Comparison of ENCODE assay signal across 7 mouse cellular contexts in genomic region chr5:135494183-135494910, GRCm38 (mm10). TPM values are rescaled to one million over a fixed set of nuclear protein-coding genes. Genes with fewer than 3 reads are reported as not detected.
A peak's percentile ranks its signal among the peaks of the same experiment; 100 is the strongest.
DNase-seq lines count a peak whose midpoint lies in the region; ATAC-seq and TF ChIP-seq lines count a peak whose summit lies in the region.

No protein-coding gene starts in this region.

- in situ Hi-C loops in Patski (cut with MboI; ENCODE audit: low pct_unique_long_range_greater_than_20kb): loop anchor here (5.0 kb wide), 1 partner anchor 87 kb away; no protein-coding TSS in a partner anchor

- DNase-seq in left cerebral cortex, adult 2 months (ENCODE audit: extremely low spot score in 1 of 2, low spot score in 2 of 2): no peak
- DNase-seq in left cerebral cortex, adult 18-20 months (ENCODE audit: low spot score in 2 of 2): no peak
- no peak for DNase-seq in Patski (ENCODE audit: low read depth, low spot score)
- DNase-seq in embryo, embryonic 10 days (ENCODE audit: low spot score): peak; percentile 51
- DNase-seq in kidney, postnatal 14 days: peak; percentile 60

- CTCF ChIA-PET in Patski (lab: Charles Lee): interaction anchor here (0.7 to 1.2 kb wide), 3 partner anchors 17 to 99 kb away, joined by 3 to 5 read pairs (median 5); no protein-coding TSS in a partner anchor

- H3K36me3 ChIP-seq in testis, adult 2 months (ENCODE audit: control insufficient read depth, insufficient read depth, low read length): no peaks in the 10 kb centered on the region

- ATAC-seq in Patski: no peak
- ATAC-seq in inflammation-experienced regulatory T-cells, adult 6 months: no peak

- peak; percentile 65 for TF ChIP-seq CTCF in left cerebral cortex, adult 2 months (IDR thresholded peaks at IDR 0.05)
- TF ChIP-seq CTCF in Patski (IDR thresholded peaks at IDR 0.05): peak; percentile 76
- peak; percentile 42; the same call in 1 of the 2 replicates for TF ChIP-seq CTCF in testis, adult 2 months (IDR thresholded peaks at IDR 0.05; ENCODE audit: control insufficient read depth, insufficient read depth, insufficient replicate concordance, low read depth, low read length)

- no peaks in the 10 kb centered on the region for H3K27me3 ChIP-seq in Patski
- H3K27me3 ChIP-seq in testis, adult 2 months (ENCODE audit: control insufficient read depth, insufficient read depth, low read length): no peaks in the 10 kb centered on the region

- no peak overlapping the region for H3K4me3 ChIP-seq in left cerebral cortex, adult 2 months
- no peak overlapping the region for H3K4me3 ChIP-seq in testis, adult 2 months (ENCODE audit: control insufficient read depth, low read depth, low read length)

- TF ChIP-seq POLR2A in testis, adult 2 months (IDR thresholded peaks at IDR 0.05; ENCODE audit: control insufficient read depth, low read depth, low read length): no peak

- intact Hi-C loops in left cerebral cortex, adult 2 months (cut with DNase I): loop anchor here (1.0 kb wide), 2 partner anchors 65 to 94 kb away; no protein-coding TSS in a partner anchor

- peaks cover 11% of the 10 kb centered on the region for H3K4me1 ChIP-seq in testis, adult 2 months (ENCODE audit: control insufficient read depth, insufficient read depth, low read length)

- no peak overlapping the region for H3K27ac ChIP-seq in left cerebral cortex, adult 2 months
- H3K27ac ChIP-seq in testis, adult 2 months (ENCODE audit: control insufficient read depth, insufficient read depth, low read depth, low read length): no peak overlapping the region

- POLR2A ChIA-PET in Patski (lab: Charles Lee): interaction anchor here (0.6 kb wide), 2 partner anchors 299 to 1050 kb away, joined by 3 to 4 read pairs; no protein-coding TSS in a partner anchor

RNA-seq across cellular contexts. Expression of gene Hip1, which starts 50.6 kb away (rescaled TPM):
- total RNA-seq in left cerebral cortex, adult 2 months (2021): 10 to 100 TPM; 48.7 to 51.9 TPM
- 10 to 100 TPM; 38.6 to 45.8 TPM for total RNA-seq in left cerebral cortex, adult 18-20 months (2021)
- polyA plus RNA-seq in Patski (2021): 74.3 TPM
- 8.6 and 8.9 TPM in 2 replicates for polyA plus RNA-seq in testis, adult 2 months (2012; rRNA removed)
- polyA plus RNA-seq in inflammation-experienced regulatory T-cells, adult 6 months (2017; shearing (Covaris generic)): 10 to 100 TPM in 1 of 3 experiments, 1 to 10 TPM in 2; 5.2 to 45.4 (median 6.7) TPM

Comparison
In these comparisons a context has a peak if more than half of its experiments do, and no peak if none do; other contexts are left out.
1. DNase-seq: peak in embryo, embryonic 10 days (single experiment) and kidney, postnatal 14 days (single experiment); none in left cerebral cortex, adult 2 months (0 of 2), left cerebral cortex, adult 18-20 months (0 of 2) and Patski (single experiment).
2. Peak in every context shown above with its lines, with median percentiles within 50 percentile points of each other: CTCF ChIP-seq.